Mouse (Mus musculus): ENCODE data around the gene Doc2b. TPM values are rescaled to one million over a fixed set of nuclear protein-coding genes. Genes with fewer than 3 reads are reported as not detected.

Gene Doc2b
- polyA plus RNA-seq (2015; fragmentation: Nextera tagmentation; extraction: Ambion mirVana) = 0.61 and 0.97 TPM in 2 replicates

DNA sequence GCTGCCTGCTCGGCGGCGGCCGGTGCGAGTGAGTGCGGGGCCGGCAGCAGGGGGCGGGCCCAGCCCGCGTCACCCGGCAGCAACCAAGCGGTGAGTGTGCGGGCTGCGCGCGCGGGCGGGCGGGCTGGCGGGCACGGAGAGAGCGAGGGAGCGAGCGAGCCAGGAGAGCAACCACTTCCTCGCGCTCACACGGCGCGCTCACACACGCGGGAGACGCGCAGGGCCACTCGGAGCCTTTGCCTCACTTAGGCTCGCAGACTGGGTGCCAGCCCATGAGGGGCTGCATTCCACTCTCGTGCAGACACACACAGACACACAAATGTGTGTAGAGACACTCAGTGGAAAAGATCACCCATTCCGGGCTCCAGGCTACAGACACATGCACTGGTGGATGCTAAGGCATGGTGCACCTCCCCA is at the start of gene Doc2b:
Gene Doc2b (minus strand): TSS at position 21 of the 417 bp plus-strand sequence.
- peak within 1 kb of the TSS; percentile 65 for H3K4me2 ChIP-seq (ENCODE audit: low read depth, low read length)
- WGBS = 6% methylated on average over 37 of the region's 37 CpGs
- H3K9ac ChIP-seq (ENCODE audit: low read depth, low read length) = peak within 1 kb of the TSS; percentile 64
- no peak within 1 kb of the TSS for H3K27ac ChIP-seq (ENCODE audit: low read length)
- peak; percentile 61 for ATAC-seq
- H3K36me3 ChIP-seq (ENCODE audit: control insufficient read depth, insufficient read depth, low read length) = no peaks in the 10 kb centered on the region
- H3K9me3 ChIP-seq (ENCODE audit: control insufficient read depth, low read length) = no peaks in the 10 kb centered on the region
- peaks cover 15% of the 10 kb centered on the region for H3K27me3 ChIP-seq (replicated peaks; ENCODE audit: control insufficient read depth, insufficient read depth, low read length)
- H3K4me3 ChIP-seq (ENCODE audit: low read length) = peak within 1 kb of the TSS; percentile 53
- H3K4me1 ChIP-seq (ENCODE audit: control insufficient read depth, insufficient read depth, low read length) = peaks cover 4% of the 10 kb centered on the region; the same call in 1 of the 2 replicates

DNA sequence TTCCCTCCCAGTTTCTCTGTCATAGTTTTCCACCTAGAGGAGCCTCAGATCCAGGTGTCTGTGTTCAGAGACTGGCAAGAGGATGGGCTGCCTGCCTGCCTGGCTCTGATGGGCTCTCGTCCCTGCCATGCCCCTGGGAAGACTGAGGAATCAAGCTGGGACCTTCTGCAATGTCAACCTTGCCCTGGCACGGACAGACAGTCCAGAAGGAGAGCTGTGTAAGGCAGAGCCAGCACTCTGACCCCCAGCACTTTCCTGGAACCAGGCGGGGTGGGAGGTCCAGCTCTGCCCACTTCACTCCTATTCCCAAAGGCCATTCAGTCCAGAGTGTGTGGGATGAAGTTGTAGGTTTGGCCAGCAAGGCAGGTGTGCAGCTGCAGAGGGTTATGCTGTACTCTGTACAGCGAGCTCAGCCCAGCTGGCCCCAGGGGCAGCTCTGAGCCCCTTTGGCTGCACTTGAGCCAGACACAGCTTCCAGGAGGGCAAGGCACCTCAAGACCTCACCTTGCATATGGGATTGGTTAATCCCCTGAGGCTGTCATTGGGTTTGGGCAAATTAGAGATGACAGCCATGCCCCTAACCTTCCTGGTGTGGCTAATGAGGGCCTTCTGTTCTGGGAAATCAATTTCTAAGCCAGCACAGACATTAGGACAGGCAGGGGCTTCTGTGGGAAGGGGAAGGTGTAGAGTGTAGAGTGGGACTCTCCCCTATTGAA is 47.2 kb upstream of the Doc2b start:
- no peak for ATAC-seq
- WGBS = 79% methylated on average over 4 of the region's 4 CpGs

DNA sequence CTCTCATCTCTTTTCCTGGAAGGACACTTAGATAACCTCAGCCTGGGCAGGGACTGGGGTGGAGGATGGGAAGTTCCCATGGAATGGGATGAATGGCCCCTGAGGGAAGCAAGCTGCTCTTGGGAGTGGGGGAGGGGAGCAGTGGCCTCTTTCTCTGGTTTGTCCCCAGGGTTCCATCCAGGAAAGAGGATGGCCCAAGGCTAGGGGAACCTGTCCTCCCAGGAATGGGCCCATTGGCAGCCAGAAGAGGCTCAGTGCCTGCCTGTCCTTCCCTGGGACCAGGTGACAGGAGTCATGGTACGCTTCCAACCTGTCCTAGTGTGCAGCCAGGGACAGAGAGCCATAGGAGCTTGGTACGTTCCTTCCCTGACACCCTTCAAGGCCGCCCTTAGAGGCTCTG is 45.7 kb upstream of the Doc2b start:
- Histone ChIP-seq H3K4me2 (ENCODE audit: low read depth, low read length) (no peak overlapping the region), H3K27me3 (replicated peaks; ENCODE audit: control insufficient read depth, insufficient read depth, low read length) (no peaks in the 10 kb centered on the region), H3K4me1 (ENCODE audit: control insufficient read depth, insufficient read depth, low read length) (no peaks in the 10 kb centered on the region), H3K9ac (ENCODE audit: low read depth, low read length) (no peak overlapping the region), H3K4me3 (ENCODE audit: low read length) (no peak overlapping the region), H3K9me3 (ENCODE audit: control insufficient read depth, low read length) (no peaks in the 10 kb centered on the region), H3K27ac (ENCODE audit: low read length) (no peak overlapping the region), H3K36me3 (ENCODE audit: control insufficient read depth, insufficient read depth, low read length) (no peaks in the 10 kb centered on the region)
- no peak for ATAC-seq
- WGBS = 75% methylated on average over 3 of the region's 3 CpGs

More for the DNA sequence above, 47.2 kb upstream of the Doc2b start:
- Histone ChIP-seq H3K36me3 (ENCODE audit: control insufficient read depth, insufficient read depth, low read length) (no peaks in the 10 kb centered on the region), H3K9me3 (ENCODE audit: control insufficient read depth, low read length) (no peaks in the 10 kb centered on the region), H3K4me3 (ENCODE audit: low read length) (no peak overlapping the region), H3K9ac (ENCODE audit: low read depth, low read length) (no peak overlapping the region), H3K27me3 (replicated peaks; ENCODE audit: control insufficient read depth, insufficient read depth, low read length) (no peaks in the 10 kb centered on the region), H3K27ac (ENCODE audit: low read length) (no peak overlapping the region), H3K4me2 (ENCODE audit: low read depth, low read length) (no peak overlapping the region), H3K4me1 (ENCODE audit: control insufficient read depth, insufficient read depth, low read length) (no peaks in the 10 kb centered on the region)

DNA sequence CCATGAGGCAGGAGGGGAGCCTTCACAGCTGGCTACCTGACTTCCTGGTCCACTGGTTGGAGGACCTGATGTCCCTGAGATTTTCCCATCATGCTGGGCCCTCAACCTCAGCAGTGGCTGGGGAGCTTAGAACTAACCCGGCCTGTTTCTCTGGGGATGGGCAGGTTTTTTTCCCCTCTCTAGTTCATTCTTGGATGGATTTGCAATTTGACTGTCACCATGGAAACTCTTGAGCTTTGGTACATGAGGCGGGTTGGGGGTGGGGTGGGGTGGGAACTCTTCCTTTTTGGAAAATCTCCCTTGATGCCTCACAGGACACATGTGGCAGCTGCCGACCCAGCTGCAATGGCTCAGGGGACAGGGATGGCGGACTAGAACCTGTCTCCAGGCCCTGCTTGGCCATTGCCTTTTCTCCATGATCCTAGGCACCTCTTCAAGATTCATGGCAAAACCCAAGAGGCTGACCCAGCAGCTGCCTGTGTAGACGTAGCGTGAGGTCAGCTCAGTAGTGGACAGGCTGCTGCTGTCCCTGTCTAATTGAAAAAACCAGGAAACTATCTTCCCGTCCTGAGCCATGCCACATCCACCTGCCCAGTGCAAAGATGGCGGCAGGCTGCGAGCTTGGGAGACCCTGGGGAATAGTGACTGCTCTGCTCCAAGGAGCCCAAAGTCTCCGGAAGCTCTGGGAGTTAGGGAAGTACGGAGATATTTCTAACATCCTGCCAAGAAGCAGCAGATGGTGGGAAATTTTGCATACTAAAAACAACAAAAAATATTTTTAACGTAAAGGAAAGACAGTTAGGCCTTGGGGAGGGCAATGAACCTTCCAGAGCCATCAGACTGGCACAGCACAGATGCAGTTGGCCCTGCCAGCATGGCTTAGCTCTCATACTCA is 43.9 kb upstream of the Doc2b start:
- WGBS = 77% methylated on average over 12 of the region's 12 CpGs
- no peak overlapping the region for H3K9ac ChIP-seq (ENCODE audit: low read depth, low read length)
- no peaks in the 10 kb centered on the region for H3K36me3 ChIP-seq (ENCODE audit: control insufficient read depth, insufficient read depth, low read length)
- no peak overlapping the region for H3K4me2 ChIP-seq (ENCODE audit: low read depth, low read length)
- H3K27ac ChIP-seq (ENCODE audit: low read length) = no peak overlapping the region
- H3K9me3 ChIP-seq (ENCODE audit: control insufficient read depth, low read length) = no peaks in the 10 kb centered on the region
- ATAC-seq = no peak
- no peak overlapping the region for H3K4me3 ChIP-seq (ENCODE audit: low read length)
- H3K27me3 ChIP-seq (replicated peaks; ENCODE audit: control insufficient read depth, insufficient read depth, low read length) = no peaks in the 10 kb centered on the region
- H3K4me1 ChIP-seq (ENCODE audit: control insufficient read depth, insufficient read depth, low read length) = peaks cover 3% of the 10 kb centered on the region; the same call in 1 of the 2 replicates

DNA sequence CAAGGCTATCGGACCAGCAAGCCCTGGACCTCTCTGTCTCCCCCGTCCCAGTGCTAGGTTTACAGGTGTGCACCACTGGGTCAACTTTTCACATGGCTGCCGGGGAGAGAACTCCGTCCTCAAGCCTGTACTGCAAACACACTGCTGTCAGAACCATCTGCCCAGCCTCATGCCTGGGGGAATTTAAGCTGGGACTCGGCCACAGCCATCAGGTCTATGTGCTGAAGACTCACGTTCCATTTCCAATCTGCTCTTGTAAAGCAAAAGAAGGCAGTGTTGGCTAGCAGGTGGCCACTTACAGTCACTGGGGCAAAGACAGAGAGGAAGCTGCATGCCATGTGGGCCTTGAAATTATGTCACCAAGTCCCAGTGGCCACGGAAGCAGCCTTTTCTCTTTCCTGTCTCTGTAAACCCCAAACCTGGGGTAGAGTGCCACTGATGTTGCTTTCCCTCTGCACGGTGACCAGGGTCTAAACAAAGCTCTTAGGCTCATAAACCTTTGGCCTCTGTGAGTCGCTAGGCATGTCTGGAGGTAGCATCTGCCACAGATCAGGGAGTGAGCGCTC is 43.1 kb upstream of the Doc2b start:
- H3K27ac ChIP-seq (ENCODE audit: low read length) = no peak overlapping the region
- H3K9ac ChIP-seq (ENCODE audit: low read depth, low read length) = no peak overlapping the region
- no peaks in the 10 kb centered on the region for H3K36me3 ChIP-seq (ENCODE audit: control insufficient read depth, insufficient read depth, low read length)
- WGBS = 65% methylated on average over 10 of the region's 10 CpGs
- H3K27me3 ChIP-seq (replicated peaks; ENCODE audit: control insufficient read depth, insufficient read depth, low read length) = no peaks in the 10 kb centered on the region
- no peaks in the 10 kb centered on the region for H3K9me3 ChIP-seq (ENCODE audit: control insufficient read depth, low read length)
- no peak overlapping the region for H3K4me3 ChIP-seq (ENCODE audit: low read length)
- H3K4me2 ChIP-seq (ENCODE audit: low read depth, low read length) = no peak overlapping the region
- ATAC-seq = no peak
- peaks cover 3% of the 10 kb centered on the region; the same call in 1 of the 2 replicates for H3K4me1 ChIP-seq (ENCODE audit: control insufficient read depth, insufficient read depth, low read length)

DNA sequence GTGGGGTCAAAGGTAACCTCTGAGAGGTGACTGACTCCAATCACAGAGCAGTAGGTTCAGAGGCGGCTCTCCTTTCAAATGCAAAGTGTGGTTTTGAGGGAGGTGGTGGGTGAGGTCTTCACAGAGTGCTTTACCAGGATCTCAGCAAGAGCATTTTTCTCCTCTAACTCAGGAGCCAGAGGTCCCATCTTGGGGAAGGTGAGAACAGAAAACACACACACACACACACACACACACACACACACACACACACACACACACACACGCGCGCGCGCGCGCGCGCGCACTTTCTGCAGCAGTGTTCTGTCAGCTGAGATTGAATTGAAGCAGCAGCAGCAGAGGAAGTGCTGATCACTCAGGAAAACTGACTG is 40.4 kb upstream of the Doc2b start:
- Histone ChIP-seq H3K9ac (ENCODE audit: low read depth, low read length) (no peak overlapping the region), H3K4me3 (ENCODE audit: low read length) (no peak overlapping the region), H3K27me3 (replicated peaks; ENCODE audit: control insufficient read depth, insufficient read depth, low read length) (no peaks in the 10 kb centered on the region), H3K9me3 (ENCODE audit: control insufficient read depth, low read length) (no peaks in the 10 kb centered on the region), H3K36me3 (ENCODE audit: control insufficient read depth, insufficient read depth, low read length) (no peaks in the 10 kb centered on the region), H3K4me1 (ENCODE audit: control insufficient read depth, insufficient read depth, low read length) (peaks cover 3% of the 10 kb centered on the region; the same call in 1 of the 2 replicates), H3K4me2 (ENCODE audit: low read depth, low read length) (no peak overlapping the region), H3K27ac (ENCODE audit: low read length) (no peak overlapping the region)
- 64% methylated on average over 11 of the region's 11 CpGs for WGBS
- no peak for ATAC-seq

DNA sequence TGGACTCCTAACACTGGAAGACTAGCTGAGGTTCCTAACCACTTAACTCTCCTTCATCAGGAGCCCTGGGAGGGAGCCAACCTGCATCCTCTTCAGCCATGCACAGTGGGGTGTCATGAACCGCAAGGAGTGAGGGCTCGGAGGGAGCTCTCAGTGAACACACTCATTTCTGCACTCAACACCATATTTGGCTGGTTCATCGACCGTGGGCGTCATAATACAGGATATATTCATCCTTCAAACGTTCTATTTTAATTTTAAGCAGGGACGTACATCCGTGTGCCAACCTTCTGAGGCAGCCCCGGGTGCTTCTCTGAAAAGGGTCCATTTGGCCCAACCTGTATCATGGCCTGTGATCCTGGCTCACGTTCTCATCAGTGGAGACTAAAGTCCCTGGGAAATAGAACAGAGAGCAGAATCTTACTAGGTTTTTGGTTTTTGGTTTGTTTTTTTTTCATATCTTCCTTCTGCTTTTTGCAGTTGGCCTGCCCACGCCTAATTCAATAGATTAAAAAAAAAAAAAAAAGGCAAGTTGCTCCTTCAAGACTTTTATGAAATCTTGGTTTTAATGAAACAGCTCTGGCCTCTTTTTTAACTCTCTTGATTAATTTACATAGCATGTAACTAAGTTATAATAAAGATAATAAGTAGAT is 39.9 kb upstream of the Doc2b start:
- H3K4me2 ChIP-seq (ENCODE audit: low read depth, low read length) = no peak overlapping the region
- no peaks in the 10 kb centered on the region for H3K27me3 ChIP-seq (replicated peaks; ENCODE audit: control insufficient read depth, insufficient read depth, low read length)
- H3K36me3 ChIP-seq (ENCODE audit: control insufficient read depth, insufficient read depth, low read length) = no peaks in the 10 kb centered on the region
- no peak overlapping the region for H3K27ac ChIP-seq (ENCODE audit: low read length)
- no peaks in the 10 kb centered on the region for H3K9me3 ChIP-seq (ENCODE audit: control insufficient read depth, low read length)
- no peak overlapping the region for H3K4me3 ChIP-seq (ENCODE audit: low read length)
- no peak overlapping the region for H3K9ac ChIP-seq (ENCODE audit: low read depth, low read length)
- 77% methylated on average over 11 of the region's 11 CpGs for WGBS
- peaks cover 3% of the 10 kb centered on the region; the same call in 1 of the 2 replicates for H3K4me1 ChIP-seq (ENCODE audit: control insufficient read depth, insufficient read depth, low read length)
- no peak for ATAC-seq

DNA sequence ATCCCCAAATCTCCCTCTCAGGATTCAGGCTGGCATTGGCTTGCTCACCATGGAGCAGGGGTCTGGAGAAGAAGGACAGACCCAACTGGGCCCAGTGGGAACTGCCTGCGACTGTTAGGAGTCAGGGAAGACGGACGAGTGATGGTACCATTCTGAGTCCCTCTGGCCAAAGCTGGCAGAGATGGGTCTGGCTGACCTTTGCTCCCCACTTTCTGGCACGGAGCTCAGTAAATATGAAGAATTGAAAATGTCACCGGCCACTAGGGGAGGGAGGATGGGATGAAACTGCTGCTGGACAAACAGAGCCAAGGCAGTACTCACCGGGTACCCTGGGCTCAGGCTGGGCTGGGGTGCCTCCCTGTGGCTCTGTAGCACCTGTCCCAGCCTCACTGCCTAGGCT is 37.2 kb upstream of the Doc2b start:
- H3K4me1 ChIP-seq (ENCODE audit: control insufficient read depth, insufficient read depth, low read length) = peaks cover 3% of the 10 kb centered on the region; the same call in 1 of the 2 replicates
- WGBS = 81% methylated on average over 6 of the region's 6 CpGs

DNA sequence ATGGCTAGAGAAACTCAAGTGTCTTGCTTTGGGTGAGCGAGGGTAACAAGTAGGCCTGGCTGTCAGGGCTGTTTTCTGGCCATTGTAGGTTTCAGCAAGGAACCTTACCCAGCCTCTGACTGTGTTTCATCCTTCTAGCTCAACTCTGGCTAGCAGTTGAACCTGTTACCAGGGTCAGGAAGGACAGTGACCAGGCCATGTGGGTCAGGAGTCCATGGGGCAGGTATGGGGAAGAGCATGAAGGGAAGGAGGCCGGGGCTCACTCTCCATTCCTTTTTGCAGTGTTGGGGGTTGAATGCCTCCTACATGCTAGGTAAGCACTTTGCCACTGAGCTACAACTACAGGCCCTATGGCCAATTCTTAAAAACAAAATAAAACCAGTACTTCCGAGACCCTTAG is 34.5 kb upstream of the Doc2b start:
- no peak overlapping the region for H3K27ac ChIP-seq (ENCODE audit: low read length)
- no peaks in the 10 kb centered on the region for H3K36me3 ChIP-seq (ENCODE audit: control insufficient read depth, insufficient read depth, low read length)
- H3K9me3 ChIP-seq (ENCODE audit: control insufficient read depth, low read length) = no peaks in the 10 kb centered on the region
- no peak for ATAC-seq
- H3K4me1 ChIP-seq (ENCODE audit: control insufficient read depth, insufficient read depth, low read length) = no peaks in the 10 kb centered on the region
- WGBS = 89% methylated on average over 3 of the region's 3 CpGs
- H3K27me3 ChIP-seq (replicated peaks; ENCODE audit: control insufficient read depth, insufficient read depth, low read length) = no peaks in the 10 kb centered on the region
- H3K9ac ChIP-seq (ENCODE audit: low read depth, low read length) = no peak overlapping the region
- H3K4me2 ChIP-seq (ENCODE audit: low read depth, low read length) = no peak overlapping the region
- no peak overlapping the region for H3K4me3 ChIP-seq (ENCODE audit: low read length)

More for the DNA sequence above, 37.2 kb upstream of the Doc2b start:
- no peak for ATAC-seq
- Histone ChIP-seq H3K27me3 (replicated peaks; ENCODE audit: control insufficient read depth, insufficient read depth, low read length) (no peaks in the 10 kb centered on the region), H3K4me2 (ENCODE audit: low read depth, low read length) (no peak overlapping the region), H3K4me3 (ENCODE audit: low read length) (no peak overlapping the region), H3K9me3 (ENCODE audit: control insufficient read depth, low read length) (no peaks in the 10 kb centered on the region), H3K9ac (ENCODE audit: low read depth, low read length) (no peak overlapping the region), H3K27ac (ENCODE audit: low read length) (no peak overlapping the region), H3K36me3 (ENCODE audit: control insufficient read depth, insufficient read depth, low read length) (no peaks in the 10 kb centered on the region)

All from intestine, embryonic 16.5 days (tissue).